Mouse (Mus musculus): ENCODE results near the gene Olfr1297. TPM values are rescaled to one million over a fixed set of nuclear protein-coding genes. Genes with fewer than 3 reads are reported as not detected.

Gene Olfr1297
- not detected for polyA plus RNA-seq (2017; shearing (Covaris generic))

GRCm38 (mm10) chr2:111626397-111626796, at the start of gene Olfr1297:
Gene Olfr1297, minus strand, starts transcription at chr2:111626497.

GRCm38 (mm10) chr2:111661119-111661518, 34.8 kb upstream of the Olfr1297 start, which contains the start of gene Olfr1299:
Gene Olfr1299, plus strand, starts transcription at chr2:111661419.

GRCm38 (mm10) chr2:111649101-111649500, 22.8 kb upstream of the Olfr1297 start, which contains the start of gene Olfr1298:
Gene Olfr1298, minus strand, starts transcription at chr2:111649201.

GRCm38 (mm10) chr2:111569581-111569980, 56.7 kb downstream of the Olfr1297 start, which contains the start of gene Olfr1295:
Gene Olfr1295, minus strand, starts transcription at chr2:111569681.

Other genes starting within 250 kb of the Olfr1297 start
- gene Olfr1286, start 203.4 kb downstream of the Olfr1297 start, polyA plus RNA-seq (2017; shearing (Covaris generic)), result not detected
- gene Olfr1287, start 177.4 kb downstream of the Olfr1297 start, polyA plus RNA-seq (2017; shearing (Covaris generic)), result not detected
- not detected for gene Olfr1288, start 152.4 kb downstream of the Olfr1297 start, polyA plus RNA-seq (2017; shearing (Covaris generic))
- gene Olfr1289, start 145.7 kb downstream of the Olfr1297 start, polyA plus RNA-seq (2017; shearing (Covaris generic)), result not detected
- not detected for gene Olfr1290, start 132.7 kb downstream of the Olfr1297 start, polyA plus RNA-seq (2017; shearing (Covaris generic))
- 0.10 TPM for gene Olfr1291-ps1, start 129.3 kb downstream of the Olfr1297 start, polyA plus RNA-seq (2017; shearing (Covaris generic))
- gene Olfr1293-ps, start 101.3 kb downstream of the Olfr1297 start, polyA plus RNA-seq (2017; shearing (Covaris generic)), result not detected
- gene Olfr1294, start 86.2 kb downstream of the Olfr1297 start, polyA plus RNA-seq (2017; shearing (Covaris generic)), result not detected
- not detected for gene Olfr1295, start 56.8 kb downstream of the Olfr1297 start, polyA plus RNA-seq (2017; shearing (Covaris generic))
- gene Olfr1298, start 22.7 kb upstream of the Olfr1297 start, polyA plus RNA-seq (2017; shearing (Covaris generic)), result not detected
- gene Olfr1299, start 34.9 kb upstream of the Olfr1297 start, polyA plus RNA-seq (2017; shearing (Covaris generic)), result not detected
- gene Olfr1301, start 124.5 kb upstream of the Olfr1297 start, polyA plus RNA-seq (2017; shearing (Covaris generic)), result 0.10 TPM
- gene Olfr1302, start 150.9 kb upstream of the Olfr1297 start, polyA plus RNA-seq (2017; shearing (Covaris generic)), result not detected
- not detected for gene Olfr1303, start 193.8 kb upstream of the Olfr1297 start, polyA plus RNA-seq (2017; shearing (Covaris generic))